Mouse (Mus musculus) bone marrow macrophage, adult 2 months (primary cell): ENCODE data around the gene Gse1.

Experiments used
- CTCF ChIP-seq: IDR thresholded peaks from 2 replicates; pipeline ENCODE4 v1.5.1; 2012; ENCODE audit warnings: low read depth, mild to moderate bottlenecking, low read length, moderate library complexity
- POLR2A ChIP-seq: IDR thresholded peaks from 2 replicates; pipeline ENCODE4 v1.6.1; 2012; ENCODE audit warnings: mild to moderate bottlenecking, low read depth, low read length, borderline replicate concordance

GRCm38 (mm10) chr8:120433143-120433542 lies 204.9 kb downstream of the Gse1 start:
- TF ChIP-seq POLR2A: no peak
- TF ChIP-seq CTCF: no peak
